Mouse (Mus musculus) kidney, adult 18-20 months (tissue): ENCODE data around the gene Runx1.

ENCODE experiments used
- DNase-seq: peaks from one replicate; pipeline ENCODE4 v3.0.0; 2021

The Runx1 gene

DNA sequence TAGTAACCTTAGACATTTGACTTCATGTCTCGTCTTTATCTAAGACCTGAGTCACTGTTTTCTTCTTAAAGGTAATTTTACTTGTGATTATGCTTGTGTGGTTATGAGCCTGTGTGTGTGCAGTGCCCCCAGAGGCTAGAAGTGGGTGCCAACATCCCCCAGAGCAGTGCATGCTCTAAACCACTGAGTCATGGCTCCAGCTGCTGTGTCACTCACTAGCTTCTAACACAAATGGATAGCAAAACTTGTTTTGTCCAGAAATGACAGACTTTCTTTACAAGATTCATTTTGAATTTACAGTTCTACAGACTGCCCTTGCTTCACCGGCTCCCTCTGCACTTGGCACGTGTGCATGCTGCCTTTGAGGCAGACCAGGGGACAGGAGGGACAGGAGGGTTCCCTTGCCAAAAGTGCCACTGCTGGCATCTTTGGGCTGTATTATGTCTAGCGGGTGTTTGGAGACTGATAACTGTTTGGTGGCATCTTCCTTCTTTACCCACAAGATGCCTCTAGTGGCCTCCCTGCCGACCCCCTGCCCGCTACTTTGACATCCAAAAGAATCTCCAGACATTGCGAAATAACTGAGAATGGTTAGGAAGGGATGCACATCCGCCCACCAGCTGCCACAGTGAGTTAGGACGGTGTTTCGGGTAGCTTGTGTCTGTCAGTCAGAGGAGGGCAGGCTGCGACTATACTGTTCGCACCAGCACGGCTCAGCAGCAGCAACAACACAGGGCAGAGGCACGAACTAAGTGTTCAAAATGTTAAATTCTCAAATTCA is 217.6 kb downstream of the Runx1 start:
- DNase-seq: no peak

DNA sequence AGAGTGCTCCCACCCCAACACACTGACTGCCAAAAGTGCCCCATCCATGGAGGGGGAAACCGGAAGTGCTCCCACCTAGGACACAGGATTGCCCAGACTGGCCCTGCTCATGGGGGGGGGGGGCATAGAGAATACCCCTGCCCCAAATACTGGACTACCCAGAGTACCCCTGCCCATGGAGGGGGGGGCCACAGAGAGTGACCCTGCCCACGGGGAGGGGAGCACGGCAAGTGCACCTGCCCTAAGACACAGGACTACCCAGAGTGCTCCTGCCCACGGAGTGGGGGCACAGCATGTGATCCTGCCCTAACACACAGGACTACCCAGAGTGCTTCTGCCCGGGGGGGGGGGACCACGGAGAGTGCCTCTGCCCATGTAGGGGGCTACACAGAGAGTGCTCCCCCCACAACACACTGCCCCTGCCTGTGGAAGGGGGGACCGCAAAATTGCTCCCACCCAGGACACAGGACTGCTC is 219.4 kb downstream of the Runx1 start:
- no peak for DNase-seq

DNA sequence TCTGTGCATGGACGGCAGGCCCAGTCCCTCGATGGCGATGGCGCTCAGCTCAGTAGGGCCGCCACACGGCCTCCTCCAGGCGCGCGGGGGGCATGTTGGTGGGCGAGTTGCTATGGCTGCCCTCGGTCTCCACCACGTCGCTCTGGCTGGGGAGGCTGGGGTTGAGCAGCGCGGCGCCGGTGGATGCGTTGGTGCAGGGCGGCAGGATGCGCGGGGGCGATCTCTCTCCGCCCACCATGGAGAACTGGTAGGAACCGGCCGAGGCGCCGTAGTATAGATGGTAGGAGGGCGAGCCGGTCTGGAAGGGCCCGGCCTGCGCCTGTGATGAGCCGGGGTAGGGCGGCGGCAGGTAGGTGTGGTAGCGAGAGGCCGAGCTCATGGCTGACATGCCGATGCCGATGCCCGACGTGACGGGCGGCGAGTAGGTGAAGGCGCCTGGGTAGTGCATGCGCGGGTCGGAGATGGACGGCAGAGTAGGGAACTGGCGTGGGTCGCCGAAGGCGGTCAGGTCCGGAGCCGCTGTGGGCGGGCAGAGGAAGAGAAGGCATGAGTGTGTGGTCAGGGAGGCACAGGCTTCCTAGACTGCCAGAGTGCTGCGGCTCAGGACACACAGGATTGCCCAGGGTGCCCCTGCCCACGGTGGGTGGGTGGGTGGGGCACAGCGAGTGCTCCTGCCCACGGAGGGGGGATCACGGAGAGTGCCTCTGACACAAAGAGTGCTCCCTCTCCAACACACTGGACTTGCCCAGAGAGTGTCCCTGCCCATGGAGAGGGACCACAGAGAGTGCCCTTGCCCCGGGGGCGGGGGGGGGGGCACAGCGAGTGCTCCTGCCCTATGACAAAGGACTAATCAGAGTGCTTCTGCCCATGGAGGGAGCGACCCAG is 220.1 kb downstream of the Runx1 start:
- peak; percentile 15 for DNase-seq

DNA sequence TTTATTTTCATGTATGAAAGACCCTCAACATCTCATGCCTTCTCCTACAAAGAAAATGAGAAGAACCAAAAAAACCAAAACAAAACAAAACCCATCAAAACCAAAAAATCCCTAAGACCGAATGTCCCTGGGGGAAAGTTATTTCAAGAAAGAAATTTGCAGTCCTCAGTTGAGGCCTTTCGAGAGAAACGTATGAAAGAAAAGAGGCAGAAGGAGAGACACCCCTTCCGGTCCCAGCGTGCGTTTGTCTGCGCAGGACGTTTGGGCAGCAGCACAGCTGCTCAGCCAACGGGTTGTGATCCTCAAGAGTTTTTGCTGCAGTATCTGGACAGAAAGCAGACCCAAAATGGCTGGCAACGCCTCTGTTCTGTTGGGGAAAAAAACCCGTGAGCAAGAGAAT is 223.4 kb downstream of the Runx1 start:
- DNase-seq: no peak

DNA sequence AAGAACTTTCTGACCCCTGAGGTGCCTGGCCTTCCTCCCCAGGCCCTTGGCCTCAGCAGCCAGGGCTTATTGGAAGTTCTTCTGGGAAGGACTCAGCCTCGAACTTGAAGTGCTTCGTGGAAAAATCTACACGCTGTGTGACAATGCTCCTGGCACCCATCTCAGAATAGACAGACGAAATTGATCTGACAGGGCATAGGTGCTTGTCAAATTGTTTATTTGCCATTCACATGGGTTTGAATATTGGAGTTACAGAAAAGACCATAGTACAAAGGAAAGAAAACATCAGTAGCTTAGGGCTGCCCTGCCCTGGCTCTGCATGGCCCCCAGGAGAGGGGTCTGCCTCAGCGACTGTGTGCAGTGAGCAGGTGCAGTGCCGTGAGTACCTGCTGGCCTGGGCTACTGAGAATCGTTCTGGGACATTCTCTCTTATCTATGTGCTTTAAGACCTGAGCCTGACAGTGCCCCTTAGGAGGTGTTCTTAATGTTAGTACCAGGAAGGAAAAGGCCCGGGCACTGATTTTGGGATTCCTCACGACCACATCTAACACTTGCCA is 224.6 kb downstream of the Runx1 start:
- no peak for DNase-seq

DNA sequence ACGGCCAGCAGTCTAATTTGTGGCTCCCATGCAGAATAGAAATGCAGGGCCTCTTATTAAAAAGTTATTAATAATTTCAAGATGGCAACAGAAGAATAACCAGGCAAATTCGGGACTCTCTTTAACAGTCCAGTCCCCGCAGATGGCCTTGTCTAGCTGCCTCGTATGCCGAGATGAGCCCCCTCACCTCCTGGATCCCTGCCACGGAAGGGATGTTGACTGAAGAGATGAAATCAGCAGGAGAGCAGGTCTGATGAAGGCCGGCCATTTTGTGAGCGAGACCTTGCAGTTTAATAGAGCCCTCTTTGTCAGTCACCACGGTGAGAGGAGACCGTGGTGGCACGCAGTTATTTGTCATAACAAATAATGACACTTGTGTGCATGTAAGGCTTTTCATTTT is 226.5 kb downstream of the Runx1 start:
- DNase-seq: no peak

DNA sequence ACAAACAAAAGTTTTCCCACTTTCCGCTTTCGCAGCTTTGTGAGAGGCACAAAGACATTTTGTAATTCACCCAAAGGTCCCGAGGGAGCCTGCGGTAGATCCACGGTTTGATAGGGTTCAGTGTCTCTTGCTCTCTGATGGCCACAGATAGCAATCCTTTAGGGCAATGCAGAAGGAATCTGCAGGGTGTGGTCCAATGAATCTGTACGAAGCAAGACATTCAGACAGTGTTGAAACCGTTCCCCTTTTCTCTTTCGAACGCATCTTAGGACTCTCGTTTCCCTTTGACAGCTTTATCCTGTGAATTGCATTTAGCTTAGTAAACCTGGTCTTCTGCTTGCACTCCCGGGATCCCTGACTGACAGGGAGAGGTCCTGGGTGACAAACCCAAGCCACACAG is 228.3 kb downstream of the Runx1 start:
- DNase-seq: no peak

DNA sequence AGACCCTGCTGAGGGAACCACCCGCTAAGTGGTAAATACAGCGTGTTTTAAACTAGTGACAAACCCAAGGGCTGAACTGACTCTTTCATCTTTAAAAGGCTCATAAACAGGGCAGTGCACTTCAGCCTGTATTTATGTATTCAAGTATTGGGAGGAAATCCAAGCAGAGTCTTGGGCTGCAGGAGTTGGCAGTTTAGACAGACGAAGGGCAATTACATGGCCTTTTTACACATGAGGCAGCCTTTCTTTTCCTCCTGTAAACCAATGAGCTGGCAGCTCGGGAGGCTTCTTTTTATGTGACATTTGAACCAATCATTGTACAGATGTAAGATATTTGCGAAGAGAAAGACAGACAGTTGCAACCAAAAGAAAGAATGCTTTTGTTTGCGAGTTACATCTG is 233.7 kb downstream of the Runx1 start:
- DNase-seq: no peak

DNA sequence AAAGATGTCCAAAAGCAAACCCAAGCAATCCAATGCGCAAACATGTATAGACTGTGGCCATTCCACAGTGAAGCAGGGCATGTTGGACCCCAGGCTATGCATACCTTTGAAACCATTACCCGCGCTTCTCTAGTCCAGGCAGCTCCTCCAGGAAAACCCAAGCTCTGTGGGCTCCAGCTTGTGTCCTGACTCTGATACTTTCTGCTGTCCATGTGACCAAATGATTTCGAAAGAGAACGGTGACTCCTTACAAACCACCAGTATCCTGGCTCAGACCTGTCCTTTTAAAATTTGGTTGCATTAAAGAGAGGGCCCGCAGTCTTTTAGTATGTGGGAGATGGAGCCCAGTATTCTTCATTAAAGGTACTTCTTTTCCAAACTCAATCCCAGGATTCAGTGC is 234.2 kb downstream of the Runx1 start:
- DNase-seq: no peak

DNA sequence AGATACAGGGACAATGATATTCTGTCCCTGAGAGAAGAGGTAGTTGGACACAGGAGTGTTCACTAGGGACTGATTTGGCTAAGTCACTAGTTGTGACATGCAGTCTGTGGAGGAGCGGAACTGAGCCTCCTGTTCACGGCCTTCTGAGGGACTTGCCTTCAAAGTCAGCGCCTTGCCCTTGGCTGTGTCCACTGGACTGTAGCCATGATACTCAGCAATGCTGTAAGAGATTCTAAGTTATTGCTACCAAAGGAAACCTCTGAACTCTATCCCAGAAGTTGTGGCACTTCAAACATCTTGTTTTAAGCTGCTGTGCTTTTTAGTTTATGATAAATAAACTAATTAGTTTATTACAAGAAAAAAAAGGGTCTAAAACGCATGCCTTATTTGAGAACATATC is 238.1 kb downstream of the Runx1 start:
- DNase-seq: no peak

DNA sequence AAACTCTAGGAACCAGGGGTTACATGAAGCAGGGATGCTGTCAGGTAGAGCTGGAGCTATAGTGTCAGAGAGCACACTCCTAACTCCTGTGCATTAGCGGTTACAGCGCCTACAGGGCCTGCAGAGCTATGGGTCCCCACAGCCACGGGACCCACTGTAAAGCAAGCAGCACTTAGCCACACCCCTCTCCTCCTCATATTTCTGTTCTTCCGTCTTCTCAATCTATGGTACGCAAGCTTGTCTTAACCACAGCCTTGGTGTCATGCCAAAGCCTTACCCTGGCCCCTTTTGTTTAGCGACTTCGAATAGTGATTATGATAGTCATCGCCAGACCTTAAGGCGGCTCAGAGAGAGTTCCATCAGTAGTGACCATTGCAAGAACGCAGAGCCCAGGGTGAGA is 244.2 kb downstream of the Runx1 start:
- no peak for DNase-seq

DNA sequence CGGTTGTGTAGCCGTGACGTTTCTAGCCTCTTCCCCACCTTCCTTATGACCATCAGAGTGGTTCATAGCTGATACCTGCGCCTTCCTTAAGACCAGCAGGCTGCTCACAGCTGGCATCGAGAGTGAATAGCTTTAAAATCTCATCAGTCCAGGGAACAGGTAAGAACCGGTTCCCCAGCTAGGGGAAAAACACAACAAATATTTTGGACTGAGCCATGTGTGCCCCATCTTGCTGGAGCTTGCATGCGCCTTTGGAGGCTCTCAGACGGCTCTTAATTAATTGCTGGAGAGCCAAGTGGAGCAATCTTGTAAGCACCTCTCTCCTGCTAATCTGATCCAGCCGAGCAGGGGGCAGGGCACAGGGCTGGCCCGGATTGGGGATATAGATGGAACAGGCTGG is 245.0 kb downstream of the Runx1 start:
- DNase-seq: no peak

DNA sequence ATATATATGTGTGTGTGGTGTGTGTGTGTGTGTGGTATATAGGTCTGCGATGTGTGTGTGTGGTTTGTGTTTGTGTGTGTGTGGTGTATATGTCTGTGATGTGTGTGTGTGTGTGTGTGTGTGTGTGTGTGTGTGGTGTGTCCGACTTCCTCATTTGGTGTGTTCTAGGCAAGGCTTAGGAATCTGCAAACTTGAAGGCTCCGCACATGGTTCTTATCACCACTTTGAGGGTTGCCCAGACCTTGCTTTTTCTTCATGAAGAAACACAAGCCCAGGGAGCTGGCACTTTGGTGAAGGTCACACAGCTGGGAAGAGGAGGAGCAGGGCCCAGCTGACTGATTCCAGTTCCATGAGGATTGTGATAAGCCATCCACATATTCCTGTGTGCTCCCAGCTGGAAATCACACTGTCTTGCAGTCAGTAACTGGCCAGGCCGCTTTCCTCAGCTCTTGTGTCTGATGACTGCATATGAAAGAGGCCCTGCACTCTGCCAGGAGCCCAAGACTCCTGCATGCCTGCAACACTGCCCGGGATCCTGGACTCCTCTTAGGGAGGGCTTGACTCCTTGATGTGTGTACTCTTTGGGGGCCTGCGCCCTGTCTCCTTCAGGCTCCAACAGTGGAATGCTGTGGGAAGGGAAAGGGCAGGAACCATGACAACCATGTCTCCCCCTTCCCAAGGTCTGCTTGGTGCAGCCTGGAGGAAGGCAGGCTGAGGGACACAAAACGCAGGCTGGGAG is 246.9 kb downstream of the Runx1 start:
- DNase-seq: no peak

DNA sequence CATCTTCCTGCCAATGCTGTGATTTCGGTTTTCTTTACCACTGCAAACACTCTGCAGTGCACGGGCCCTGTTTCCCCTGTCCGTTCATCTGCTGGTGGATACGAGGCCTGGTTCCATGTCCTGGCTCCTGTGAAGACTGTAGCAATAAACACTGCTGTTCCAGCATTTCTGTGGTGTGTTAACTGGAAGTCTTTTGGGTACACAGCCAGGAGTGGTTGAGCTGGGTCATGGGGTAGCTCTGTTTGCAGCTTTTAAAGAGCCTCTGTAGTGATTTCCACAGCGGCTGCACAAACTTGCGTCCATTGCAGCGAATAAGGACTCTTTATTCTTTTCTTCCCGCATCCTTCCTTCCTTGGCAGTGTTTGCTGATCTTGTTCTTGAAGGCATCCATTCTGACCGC is 248.6 kb downstream of the Runx1 start:
- DNase-seq: no peak

DNA sequence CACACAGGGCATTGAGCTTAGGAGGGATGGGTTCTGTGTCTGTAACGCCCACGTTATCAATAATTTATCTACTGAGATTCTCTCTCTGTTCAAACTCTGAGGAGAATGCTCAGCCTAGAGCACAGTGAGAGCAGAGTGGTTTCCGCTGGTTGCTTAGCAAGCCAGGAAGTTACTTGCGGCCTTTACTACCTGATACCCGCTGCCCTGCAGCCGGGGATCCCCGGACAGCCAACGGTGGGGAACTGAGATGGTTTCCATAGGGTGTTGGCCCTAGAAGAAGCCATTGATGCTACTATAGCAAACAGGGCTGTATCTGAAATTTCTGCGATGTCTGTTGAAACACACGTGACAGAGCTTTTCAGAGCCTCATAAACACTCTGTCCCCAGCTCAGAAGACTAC is 250.2 kb downstream of the Runx1 start:
- DNase-seq: no peak

DNA sequence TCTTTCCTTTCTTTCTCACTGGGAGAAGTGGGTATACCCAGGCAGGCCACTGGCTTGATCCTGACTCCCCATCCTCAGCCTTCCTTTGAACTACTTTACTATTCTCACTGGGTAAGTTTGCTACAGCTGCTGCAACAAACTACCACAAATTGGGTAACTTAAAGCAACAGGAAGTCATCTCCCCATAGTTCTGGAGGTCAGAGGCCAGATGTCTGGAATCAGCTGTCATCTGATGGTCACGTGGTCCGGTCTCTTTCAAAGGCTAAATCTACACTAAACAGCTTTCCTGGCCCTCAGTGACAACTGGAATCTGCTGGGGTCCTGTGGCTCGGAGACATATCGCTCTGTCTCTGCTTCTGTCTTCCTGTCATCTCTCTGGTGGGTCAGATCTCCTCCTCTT is 252.8 kb downstream of the Runx1 start:
- DNase-seq: no peak

DNA sequence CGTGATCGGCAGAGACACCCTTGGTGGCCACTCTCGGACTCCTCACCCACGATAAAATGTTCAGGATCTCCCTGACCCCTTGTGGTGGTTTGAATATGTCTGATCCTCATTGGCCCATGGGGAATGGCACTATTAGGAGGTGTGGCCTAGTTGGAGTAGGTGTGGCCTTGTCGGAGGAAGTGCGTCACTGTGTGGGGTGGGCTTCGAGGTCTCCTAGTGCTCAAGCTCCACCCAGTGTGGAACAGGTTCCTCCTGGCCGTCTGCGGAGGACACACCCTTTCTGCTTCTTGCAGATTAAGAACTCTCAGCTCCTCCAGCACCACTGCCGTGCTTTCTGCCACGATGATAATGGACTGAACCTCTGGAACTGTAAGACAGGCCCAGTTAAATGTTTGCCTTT is 254.7 kb downstream of the Runx1 start:
- DNase-seq: no peak

DNA sequence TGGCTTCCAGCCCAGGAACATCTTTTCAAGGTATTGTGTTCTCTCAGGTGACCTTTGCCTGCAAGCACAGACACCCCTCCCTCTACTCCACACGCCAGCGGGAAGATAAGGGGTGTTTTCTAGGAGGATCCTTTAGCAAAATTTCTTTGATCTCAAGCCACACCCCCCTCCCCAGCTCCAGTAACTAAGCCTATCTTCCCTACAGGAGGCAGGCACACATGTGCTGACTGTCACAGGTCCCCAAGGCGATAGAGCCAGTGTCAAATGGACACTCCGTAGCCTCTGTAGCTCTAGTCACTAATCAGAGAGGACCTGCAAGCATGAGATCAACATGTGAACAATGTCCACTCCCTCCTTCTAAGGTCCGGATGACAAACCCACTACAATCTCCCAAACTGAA is 259.8 kb downstream of the Runx1 start:
- no peak for DNase-seq

DNA sequence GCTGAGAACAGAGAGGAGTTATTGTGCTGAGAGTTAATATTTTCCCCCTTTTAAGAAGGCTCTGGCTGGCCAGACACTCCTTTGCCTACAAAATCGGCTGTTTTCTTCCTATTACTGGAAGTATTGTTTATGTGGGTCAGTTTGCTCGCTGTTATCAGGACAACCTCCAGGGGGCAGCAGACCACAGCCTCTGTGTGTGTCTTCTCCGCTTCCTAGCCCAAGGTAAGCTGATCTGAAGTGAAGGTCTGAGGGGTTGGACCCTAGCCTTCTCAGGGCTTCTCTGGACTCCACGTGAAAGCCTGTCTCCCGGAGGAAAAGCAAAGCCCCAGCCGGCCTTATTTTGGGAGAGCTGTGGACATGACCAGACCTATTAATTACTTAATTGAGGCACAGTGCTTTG is 260.2 kb downstream of the Runx1 start:
- peak; percentile 87 for DNase-seq

DNA sequence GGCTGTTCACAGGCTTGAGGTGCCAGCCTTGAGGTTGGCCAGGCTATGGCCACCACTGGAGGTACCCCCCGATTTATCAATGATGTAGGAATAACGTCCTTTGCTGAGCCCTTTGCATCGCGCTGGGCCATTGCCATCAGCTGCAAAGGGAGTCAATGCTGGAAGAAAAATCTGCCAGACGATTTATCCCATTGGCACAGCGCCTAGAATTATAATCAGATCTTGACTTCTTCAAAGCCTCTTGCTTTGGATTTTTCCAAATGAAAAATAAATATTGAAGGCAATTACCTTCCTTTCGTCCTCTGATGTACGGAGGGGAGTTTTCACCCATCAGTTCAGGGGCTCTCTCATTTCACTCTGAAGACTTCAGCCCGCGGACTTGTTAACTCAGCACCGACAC is 260.7 kb downstream of the Runx1 start:
- no peak for DNase-seq

DNA sequence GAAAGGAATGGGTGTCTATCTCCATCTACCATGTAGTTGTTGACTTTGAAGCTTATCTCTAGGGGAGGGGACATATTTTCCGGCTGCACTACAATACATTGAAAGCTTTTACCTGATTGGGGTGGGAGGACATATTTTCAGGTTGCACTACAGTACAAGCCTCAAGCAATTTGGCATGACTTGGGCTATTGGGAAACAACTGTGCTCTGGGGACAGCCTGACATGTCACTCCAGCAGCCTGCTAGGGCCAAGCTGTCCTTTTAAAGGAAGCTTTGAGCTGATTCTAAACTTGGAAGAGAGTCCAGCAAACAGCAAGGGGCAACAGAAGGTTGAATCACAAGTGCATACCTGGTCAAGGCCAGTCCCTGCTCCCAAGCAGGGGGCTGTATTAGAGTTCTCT is 270.9 kb downstream of the Runx1 start:
- DNase-seq: no peak

DNA sequence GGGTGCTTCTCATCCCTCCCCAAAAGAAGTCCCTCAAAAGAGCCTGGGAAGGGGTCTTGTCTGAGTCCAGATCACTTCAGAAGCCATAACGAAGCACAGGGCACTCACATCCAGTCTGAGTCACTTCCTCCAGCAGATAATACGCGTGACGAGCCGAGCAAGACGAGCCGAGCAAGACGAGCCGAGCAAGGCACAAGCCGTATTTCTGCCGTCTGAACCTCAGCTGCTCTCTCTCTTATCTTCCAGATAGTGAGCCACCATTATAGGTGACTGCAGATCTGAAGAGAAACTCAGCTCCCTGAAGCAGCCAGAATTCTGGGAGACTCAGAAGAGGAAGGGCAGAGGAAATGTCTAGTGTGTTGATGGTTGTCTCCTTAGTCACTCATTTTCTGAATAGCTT is 273.1 kb downstream of the Runx1 start:
- no peak for DNase-seq

DNA sequence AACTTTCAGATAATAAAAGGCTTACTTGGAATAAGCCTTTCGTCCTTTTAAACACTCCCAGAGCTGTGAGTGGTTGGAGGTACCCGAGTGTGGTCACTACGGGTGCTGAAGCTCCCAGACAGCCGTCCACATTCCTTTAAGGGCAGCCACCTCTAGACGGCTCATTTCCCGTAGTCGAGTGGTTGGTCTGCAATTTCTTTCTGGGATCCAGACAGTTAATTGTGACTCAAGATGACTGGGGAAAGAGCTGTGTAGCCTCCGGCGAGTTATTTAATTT is 273.9 kb downstream of the Runx1 start:
- DNase-seq: no peak
